8 mouse cellular contexts compared by ENCODE assay signal in genomic region chr17:27856265-27856797, GRCm38 (mm10). TPM values are rescaled to one million over a fixed set of nuclear protein-coding genes. Genes with fewer than 3 reads are reported as not detected.
DNase-seq lines count a peak whose midpoint lies in the region; ATAC-seq and TF ChIP-seq lines count a peak whose summit lies in the region.

TSS of gene Uhrf1bp1 (plus strand) at chr17:27856441.

- peak; percentile 88 for DNase-seq in brain, embryonic 14.5 days (ENCODE audit: low read depth)
- peak; percentile 95 for DNase-seq in liver
- peak; percentile 69 to 72 for DNase-seq in spleen, postnatal 36 days (ENCODE audit: low spot score in 2 of 2)

- TF ChIP-seq CTCF in C2C12 (IDR thresholded peaks at IDR 0.05; ENCODE audit: control insufficient read depth, insufficient read depth, insufficient read length), result no peak
- TF ChIP-seq CTCF in brain, embryonic 14.5 days (IDR thresholded peaks at IDR 0.05; ENCODE audit: borderline replicate concordance, extremely low read depth, insufficient read depth, insufficient read length), result no peak

- 0% methylated on average over 54 of the region's 54 CpGs for WGBS in heart, embryonic 11.5 days (ENCODE audit: insufficient replicate concordance)
- WGBS in kidney, embryonic 16.5 days, result under 1% methylated on average over 51 of the region's 54 CpGs

- H3K4me1 ChIP-seq in heart, embryonic 11.5 days (ENCODE audit: control insufficient read depth, insufficient read depth, low read length), result peaks cover 24% of the 10 kb centered on the region
- H3K4me1 ChIP-seq in kidney, embryonic 16.5 days (ENCODE audit: insufficient read depth, low read length), result peaks cover 30% of the 10 kb centered on the region

- TF ChIP-seq POLR2A in brain, embryonic 14.5 days (IDR thresholded peaks at IDR 0.05; ENCODE audit: borderline replicate concordance, extremely low read depth, insufficient read depth, insufficient read length, poor library complexity, severe bottlenecking), result peak; percentile 79

- H3K79me3 ChIP-seq in C2C12 (ENCODE audit: low read depth), result peaks cover 12% of the 10 kb centered on the region

- no peaks in the 10 kb centered on the region for H3K9me3 ChIP-seq in heart, embryonic 11.5 days (replicated peaks; ENCODE audit: control insufficient read depth, low read length)
- no peaks in the 10 kb centered on the region for H3K9me3 ChIP-seq in kidney, embryonic 16.5 days (ENCODE audit: low read length)

- peak within 1 kb of the TSS; percentile 94 for H3ac ChIP-seq in C2C12 (ENCODE audit: control insufficient read depth, insufficient read length, low read depth)

- H3K36me3 ChIP-seq in C2C12 (ENCODE audit: control insufficient read depth, insufficient read depth), result peaks cover 17% of the 10 kb centered on the region
- H3K36me3 ChIP-seq in heart, embryonic 11.5 days (ENCODE audit: control insufficient read depth, insufficient read depth, low read length), result no peaks in the 10 kb centered on the region
- peaks cover 11% of the 10 kb centered on the region for H3K36me3 ChIP-seq in kidney, embryonic 16.5 days (ENCODE audit: insufficient read depth, low read length)

- H3K79me2 ChIP-seq in C2C12 (ENCODE audit: control insufficient read depth, insufficient read depth), result peaks cover 47% of the 10 kb centered on the region

- H3K4me2 ChIP-seq in heart, embryonic 11.5 days, result peak within 1 kb of the TSS; percentile 79
- H3K4me2 ChIP-seq in kidney, embryonic 16.5 days (replicated peaks; ENCODE audit: low read depth, low read length), result peak within 1 kb of the TSS; percentile 88

- ATAC-seq in erythroblast, adult 5-6 weeks (replicated peaks; ENCODE audit: low FRiP score, poor library complexity, severe bottlenecking), result peak; percentile 82
- ATAC-seq in heart, embryonic 11.5 days (replicated peaks; ENCODE audit: insufficient number of reproducible peaks, low FRiP score, low TSS enrichment), result peak; percentile 78
- ATAC-seq in kidney, embryonic 16.5 days (ENCODE audit: low FRiP score, low TSS enrichment), result peak; percentile 85
- peak; percentile 55 for ATAC-seq in monocyte, adult 5-6 weeks (replicated peaks; ENCODE audit: insufficient number of reproducible peaks, low FRiP score, low TSS enrichment, poor library complexity, severe bottlenecking)

- H3K4me3 ChIP-seq in C2C12 (ENCODE audit: insufficient read depth, poor library complexity, severe bottlenecking), result peak within 1 kb of the TSS; percentile 65
- H3K4me3 ChIP-seq in heart, embryonic 11.5 days (ENCODE audit: low read depth, low read length), result peak within 1 kb of the TSS; percentile 93
- peak within 1 kb of the TSS; percentile 97 for H3K4me3 ChIP-seq in kidney, embryonic 16.5 days (ENCODE audit: low read length)

- H3K27me3 ChIP-seq in C2C12 (ENCODE audit: control insufficient read depth, insufficient read depth, insufficient read length), result no peaks in the 10 kb centered on the region
- H3K27me3 ChIP-seq in heart, embryonic 11.5 days (ENCODE audit: control insufficient read depth, insufficient read depth, low read length), result no peaks in the 10 kb centered on the region
- no peaks in the 10 kb centered on the region for H3K27me3 ChIP-seq in kidney, embryonic 16.5 days (ENCODE audit: insufficient read depth, low read length)

- H3K9ac ChIP-seq in heart, embryonic 11.5 days (ENCODE audit: low read depth, low read length), result peak within 1 kb of the TSS; percentile 95
- peak within 1 kb of the TSS; percentile 91 for H3K9ac ChIP-seq in kidney, embryonic 16.5 days (replicated peaks; ENCODE audit: low read length)

- peak within 1 kb of the TSS; percentile 85 for H3K27ac ChIP-seq in heart, embryonic 11.5 days (ENCODE audit: low read depth, low read length)
- H3K27ac ChIP-seq in kidney, embryonic 16.5 days (ENCODE audit: low read length), result peak within 1 kb of the TSS; percentile 84

TF ChIP-seq in C2C12, 6 proteins besides CTCF, POLR2A, EP300 and RAD21:
- TF ChIP-seq MYOG (IDR thresholded peaks at IDR 0.05; ENCODE audit: control insufficient read depth, extremely low read depth, insufficient read length) (no peak), USF1 (IDR thresholded peaks at IDR 0.05; ENCODE audit: low read depth) (no peak), MYOD1 (IDR thresholded peaks at IDR 0.05; ENCODE audit: control insufficient read depth, insufficient read length, low read depth) (no peak), FOSL1 (IDR thresholded peaks at IDR 0.05; ENCODE audit: insufficient read depth, low read length, poor library complexity, severe bottlenecking) (no peak), CEBPB (IDR thresholded peaks at IDR 0.05; ENCODE audit: low read depth) (no peak), MAX (IDR thresholded peaks at IDR 0.05) (no peak)

RNA-seq across cellular contexts. Expression of gene Uhrf1bp1, which starts in this region (rescaled TPM):
- 6.6 TPM for polyA plus RNA-seq in C2C12 (2012; fragmentation: generic; extraction: Trizol)
- polyA plus RNA-seq in brain, embryonic 14.5 days (2012; rRNA removed), result 13.0 and 16.7 TPM in 2 replicates
- total RNA-seq in erythroblast, adult 5-6 weeks (2015; ENCODE audit: low replicate concordance), result 3.3 and 4.4 TPM in 2 replicates
- 4.3 and 5.4 TPM in 2 replicates for total RNA-seq in erythroblast, adult 5-6 weeks (2017; ENCODE audit: low replicate concordance)
- 3.8 and 4.1 TPM in 2 replicates for polyA plus RNA-seq in heart, embryonic 11.5 days (2014; fragmentation: Nextera tagmentation; extraction: Ambion mirVana)
- 7.5 and 7.7 TPM in 2 replicates for polyA plus RNA-seq in kidney, embryonic 16.5 days (2015; fragmentation: Nextera tagmentation; extraction: Ambion mirVana)
- 3.9 to 5.1 TPM (median 4.2 TPM) in 3 replicates for total RNA-seq in monocyte, adult 5-6 weeks (2017)

Comparison
In these comparisons a context has a peak if more than half of its experiments do, and no peak if none do; other contexts are left out.
1. Peak in every context shown above with its lines: DNase-seq, ATAC-seq, H3K4me3 ChIP-seq and H3K27ac ChIP-seq.